Mouse (Mus musculus) urinary bladder, postnatal 10 days (tissue): ENCODE measurements around the gene Ces1a.

ENCODE experiments used
- DNase-seq: peaks from one replicate; pipeline ENCODE4 v3.0.0; 2022; ENCODE audit warnings: low spot score

Ces1a gene

GRCm38 (mm10) chr8:92984376-92984775, 63.6 kb downstream of the Ces1a start:
- no peak for DNase-seq

GRCm38 (mm10) chr8:92982491-92982890, 65.5 kb downstream of the Ces1a start:
- DNase-seq, result no peak

- DNase-seq, result no peak
Observed at GRCm38 (mm10) chr8:92976656-92977055, 71.3 kb downstream of the Ces1a start.

GRCm38 (mm10) chr8:92972949-92973348, 75.0 kb downstream of the Ces1a start:
- no peak for DNase-seq
